Mouse (Mus musculus) bone marrow, adult 2 months (tissue): ENCODE data around the gene Mpv17l2.

Experiments used
- CTCF ChIP-seq: fragments of 200-500 bp; IDR thresholded peaks from 2 replicates; pipeline ENCODE4 v1.5.1; 2011; ENCODE audit warnings: low read length, control low read depth; ENCODE audit not compliant: control insufficient read depth, insufficient read depth
- POLR2A ChIP-seq: fragments of 200-500 bp; IDR thresholded peaks from 2 replicates; pipeline ENCODE4 v1.6.1; 2011; ENCODE audit warnings: low read depth, mild to moderate bottlenecking, control low read depth, low read length, borderline replicate concordance; ENCODE audit not compliant: control insufficient read depth

GRCm38 (mm10) chr8:70766571-70767440 lies 6.1 kb upstream of the Mpv17l2 start:
- TF ChIP-seq POLR2A (peak; percentile 48; the same call in 1 of the 2 replicates), CTCF (peak; percentile 1; the same call in 1 of the 2 replicates)
